Mouse (Mus musculus) CH12.LX (cell line): ENCODE data around the gene Bcas3.

Experiments
- CHD1 ChIP-seq: IDR thresholded peaks from 2 replicates; pipeline ENCODE4 v1.6.1; 2012; ENCODE audit warnings: low read depth, low read length, improper control_type of control experiment, inconsistent platforms
- CTCF ChIP-seq, 2 experiments: IDR thresholded peaks in 1 of 2; conservative IDR thresholded peaks in 1 of 2; 2 replicates each; pipeline ENCODE4 v1.5.1; 2011 to 2012; ENCODE audit warnings: low read depth in 2 of 2, low read length in 2 of 2, improper control_type of control experiment in 1 of 2, inconsistent platforms in 1 of 2, mild to moderate bottlenecking in 1 of 2, moderate library complexity in 1 of 2
- E2F4 ChIP-seq: IDR thresholded peaks from 2 replicates; pipeline ENCODE4 v1.6.1; 2011; ENCODE audit warnings: low read depth, low read length, improper control_type of control experiment; ENCODE audit not compliant: insufficient replicate concordance
- EP300 ChIP-seq: IDR thresholded peaks from 2 replicates; pipeline ENCODE4 v1.6.1; 2011; ENCODE audit warnings: low read length, improper control_type of control experiment
- ETS1 ChIP-seq: conservative IDR thresholded peaks from 2 replicates; pipeline ENCODE4 v1.6.1; 2012; ENCODE audit warnings: low read depth, mild to moderate bottlenecking, inconsistent platforms, low read length, improper control_type of control experiment, moderate library complexity
- IRF4 ChIP-seq: IDR thresholded peaks from 2 replicates; pipeline ENCODE4 v1.6.1; 2014; ENCODE audit warnings: low read depth, mild to moderate bottlenecking, inconsistent platforms, low read length, improper control_type of control experiment
- MAZ ChIP-seq: IDR thresholded peaks from 2 replicates; pipeline ENCODE4 v1.6.1; 2012; ENCODE audit warnings: low read depth, mild to moderate bottlenecking, inconsistent platforms, low read length, improper control_type of control experiment, moderate library complexity
- NRF1 ChIP-seq: IDR thresholded peaks from 2 replicates; pipeline ENCODE4 v1.6.1; 2014; ENCODE audit warnings: low read depth, mild to moderate bottlenecking, inconsistent platforms, low read length, improper control_type of control experiment, moderate library complexity
- POLR2A ChIP-seq: IDR thresholded peaks from 2 replicates; pipeline ENCODE4 v1.6.1; 2011; ENCODE audit warnings: low read depth, mild to moderate bottlenecking, improper control_type of control experiment, low read length
- TCF12 ChIP-seq: IDR thresholded peaks from 2 replicates; pipeline ENCODE4 v1.6.1; 2014; ENCODE audit warnings: low read depth, mild to moderate bottlenecking, inconsistent platforms, low read length, improper control_type of control experiment
- UBTF ChIP-seq: IDR thresholded peaks from 2 replicates; pipeline ENCODE4 v1.6.1; 2012; ENCODE audit warnings: low read depth, mild to moderate bottlenecking, inconsistent platforms, low read length, improper control_type of control experiment, moderate library complexity
- USF2 ChIP-seq: conservative IDR thresholded peaks from 2 replicates; pipeline ENCODE4 v1.6.1; 2011; ENCODE audit warnings: low read depth, low read length, improper control_type of control experiment
- ZMIZ1 ChIP-seq: IDR thresholded peaks from 2 replicates; pipeline ENCODE4 v1.6.1; 2012; ENCODE audit warnings: low read depth, mild to moderate bottlenecking, inconsistent platforms, low read length, improper control_type of control experiment

DNA sequence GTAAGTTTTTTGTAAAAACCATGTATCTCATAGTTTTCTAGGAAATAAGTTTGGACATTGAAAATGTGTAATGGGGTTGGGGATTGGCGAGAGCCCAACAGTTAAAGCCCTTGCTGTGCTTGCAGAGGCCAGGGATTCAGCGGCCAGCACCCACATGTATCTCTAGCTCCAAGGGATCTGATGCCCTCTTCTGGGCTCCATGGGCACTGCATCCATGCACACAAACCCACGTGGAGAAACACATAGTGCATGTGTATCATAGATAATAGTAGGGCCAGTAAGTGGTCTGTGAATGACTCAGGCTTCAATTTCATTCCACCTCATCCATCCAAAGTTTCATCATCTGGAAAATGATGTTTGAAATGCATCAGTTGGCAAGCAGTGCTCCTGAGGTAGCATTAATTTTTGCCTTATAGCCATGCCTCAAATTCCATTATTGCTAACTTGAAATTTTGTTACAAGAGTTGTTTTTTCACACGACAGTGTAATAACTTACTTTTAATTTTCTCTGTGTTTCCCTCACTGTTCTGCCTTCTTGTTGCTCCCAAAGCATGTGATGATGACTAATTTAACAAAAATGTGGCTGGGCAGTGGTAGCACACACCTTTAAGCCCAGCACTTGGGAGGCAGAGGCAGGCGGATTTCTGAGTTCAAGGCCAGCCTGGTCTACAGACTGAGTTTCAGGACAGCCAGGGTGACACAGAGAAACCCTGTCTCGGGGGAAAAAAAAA lies 129.9 kb downstream of the Bcas3 start:
- TF ChIP-seq E2F4 (no peak), CTCF (conservative IDR thresholded peaks at IDR 0.05 in 1 of 2, IDR thresholded peaks at IDR 0.05 in 1 of 2; ENCODE audit: low read depth in 2 of 2, low read length in 2 of 2) (peak; percentile 62 to 66; a peak in 3 of 4 replicates), POLR2A (no peak), EP300 (no peak), UBTF (no peak), USF2 (no peak), TCF12 (no peak), IRF4 (no peak), ZMIZ1 (no peak), NRF1 (no peak), MAZ (no peak), ETS1 (no peak), CHD1 (no peak)
